Comparison of ENCODE assay signal across 11 mouse cellular contexts in the genomic region with DNA sequence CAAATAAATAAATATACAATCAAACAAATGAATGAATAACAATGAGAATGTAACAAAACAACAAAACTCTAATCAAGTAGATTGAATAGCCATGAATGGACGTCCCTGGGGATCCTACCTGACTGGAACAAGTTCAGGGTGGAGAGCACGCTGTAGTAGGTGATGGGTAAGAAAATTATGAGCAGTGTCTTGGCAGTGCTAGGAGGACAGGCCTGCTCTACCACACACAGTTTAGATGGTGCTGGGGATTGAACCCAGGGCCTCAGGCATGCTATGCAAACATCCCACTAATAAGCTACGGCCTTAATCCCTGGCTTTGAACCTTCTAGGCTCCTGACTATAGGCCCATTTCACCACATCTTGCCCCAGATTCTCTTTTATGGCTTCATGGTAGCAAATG. TPM values are rescaled to one million over a fixed set of nuclear protein-coding genes. Genes with fewer than 3 reads are reported as not detected.
A peak's percentile ranks its signal among the peaks of the same experiment; 100 is the strongest.
DNase-seq lines count a peak whose midpoint lies in the region; ATAC-seq and TF ChIP-seq lines count a peak whose summit lies in the region.
"Had no signal": no experiment of that assay in that cellular context is flagged by ENCODE, and none has a peak within 500 bp of the region (broad histone marks: within the 10 kb centered on the region; RNA-seq: fewer than 3 reads in every experiment).

No protein-coding gene starts in this region.

- dilution Hi-C loops in CH12.LX (cut with MboI; ENCODE audit: extremely low pct_ligation_motif_present, extremely low pct_unique_long_range_greater_than_20kb, low sequenced_read_pairs): no loop called here

- peak overlapping the region; percentile 86 for H3K4me2 ChIP-seq in CH12.LX (ENCODE audit: insufficient read depth, low read depth, poor library complexity, severe bottlenecking)
- H3K4me2 ChIP-seq in hindbrain, embryonic 14.5 days (replicated peaks): peak overlapping the region; percentile 89

- H3K9me3 ChIP-seq in heart, embryonic 10.5 days: no peaks in the 10 kb centered on the region
- no peaks in the 10 kb centered on the region for H3K9me3 ChIP-seq in CH12.LX (replicated peaks; ENCODE audit: low read length)
- H3K9me3 ChIP-seq in hindbrain, embryonic 14.5 days (ENCODE audit: control insufficient read depth, low read length): no peaks in the 10 kb centered on the region

- no peaks in the 10 kb centered on the region for H3K27me3 ChIP-seq in heart, embryonic 10.5 days (ENCODE audit: insufficient read depth, poor library complexity, severe bottlenecking)
- H3K27me3 ChIP-seq in CH12.LX (replicated peaks): no peaks in the 10 kb centered on the region
- no peaks in the 10 kb centered on the region for H3K27me3 ChIP-seq in hindbrain, embryonic 14.5 days (ENCODE audit: control insufficient read depth, insufficient read depth, low read length)

- no peak for TF ChIP-seq EP300 in CH12.LX (IDR thresholded peaks at IDR 0.05; ENCODE audit: low read length)

- H3K27ac ChIP-seq in heart, embryonic 10.5 days: no peak overlapping the region
- H3K27ac ChIP-seq in CH12.LX (ENCODE audit: insufficient read depth, low read depth): no peak overlapping the region
- H3K27ac ChIP-seq in hindbrain, embryonic 14.5 days: no peak overlapping the region
- no peak overlapping the region for H3K27ac ChIP-seq in macrophage

- in situ Hi-C loops in CH12.LX (cut with MboI; ENCODE audit: low pct_ligation_motif_present, low pct_unique_long_range_greater_than_20kb, low sequenced_read_pairs): loop anchor here (5.0 kb wide), 1 partner anchor 35 kb away; a partner anchor contains a TSS

- ATAC-seq in hindbrain, embryonic 14.5 days (ENCODE audit: low FRiP score): no peak
- no peak for ATAC-seq in cerebellum, adult (ENCODE audit: insufficient number of reproducible peaks, low FRiP score, low TSS enrichment)

- intact Hi-C loops in heart, postnatal 36 days (cut with DNase I): no loop called here
- intact Hi-C loops in gastrocnemius, postnatal 14 days (cut with DNase I; ENCODE audit: low total_unique reads): no loop called here

- no peak for DNase-seq in heart, embryonic 10.5 days (ENCODE audit: low spot score)
- DNase-seq in heart, postnatal 36 days: no peak
- no peak for DNase-seq in CH12.LX (ENCODE audit: extremely low read depth)
- DNase-seq in hindbrain, embryonic 14.5 days (ENCODE audit: low spot score): no peak
- no peak for DNase-seq in thymus, adult 18-20 months
- no peak for DNase-seq in gastrocnemius, postnatal 14 days
- DNase-seq: adrenal gland, adult 2 months; lung, adult 18-20 months had no signal

- H3K36me3 ChIP-seq in heart, embryonic 10.5 days: peaks cover 62% of the 10 kb centered on the region
- H3K36me3 ChIP-seq in CH12.LX (replicated peaks in 1 of 2; ENCODE audit: control insufficient read depth in 1 of 2, insufficient read depth in 1 of 2, low read length in 1 of 2) (peaks cover 55 to 72% of the 10 kb centered on the region in 2 experiments), macrophage (ENCODE audit: inconsistent target) (peaks cover 36% of the 10 kb centered on the region)
- peaks cover 69% of the 10 kb centered on the region for H3K36me3 ChIP-seq in hindbrain, embryonic 14.5 days (replicated peaks; ENCODE audit: control insufficient read depth, insufficient read depth)

- TF ChIP-seq POLR2A in CH12.LX (IDR thresholded peaks at IDR 0.05; ENCODE audit: low read depth, low read length): no peak

- peak overlapping the region; percentile 88 for H3K9ac ChIP-seq in CH12.LX (ENCODE audit: insufficient read depth, low read depth)
- H3K9ac ChIP-seq in hindbrain, embryonic 14.5 days: no peak overlapping the region

- 97% methylated on average over 3 of the region's 3 CpGs for WGBS in heart, embryonic 10.5 days
- WGBS in hindbrain, embryonic 14.5 days: 92% methylated on average over 3 of the region's 3 CpGs
- 97% methylated on average over 3 of the region's 3 CpGs for WGBS in macrophage (ENCODE audit: missing documents)

- peaks cover 20% of the 10 kb centered on the region for H3K4me1 ChIP-seq in heart, embryonic 10.5 days
- H3K4me1 ChIP-seq in CH12.LX (ENCODE audit: control insufficient read depth in 1 of 2, insufficient read depth in 2 of 2): peaks cover 3 to 40% of the 10 kb centered on the region in 2 experiments
- H3K4me1 ChIP-seq in hindbrain, embryonic 14.5 days (replicated peaks; ENCODE audit: control insufficient read depth, insufficient read depth, low read length): peaks cover 17% of the 10 kb centered on the region

- H3K79me2 ChIP-seq in CH12.LX (replicated peaks; ENCODE audit: control insufficient read depth, extremely low read depth, insufficient read depth, poor library complexity, severe bottlenecking) (peaks cover 15% of the 10 kb centered on the region), macrophage (ENCODE audit: inconsistent target) (peaks cover 45% of the 10 kb centered on the region)

- H3K4me3 ChIP-seq in heart, embryonic 10.5 days: peak overlapping the region; percentile 78; the same call in 1 of the 2 replicates
- H3K4me3 ChIP-seq in CH12.LX (replicated peaks in 1 of 3; ENCODE audit: low read depth in 2 of 3, low read length in 2 of 3, poor library complexity in 1 of 3) (peak overlapping the region in 1 of 3 experiments; percentile 12), macrophage (ENCODE audit: inconsistent target) (peak overlapping the region; percentile 86; the same call in 1 of the 2 replicates)
- no peak overlapping the region for H3K4me3 ChIP-seq in hindbrain, embryonic 14.5 days (replicated peaks; ENCODE audit: low read length)

- TF ChIP-seq RAD21 in CH12.LX (IDR thresholded peaks at IDR 0.05; ENCODE audit: low read depth, low read length): no peak

- TF ChIP-seq CTCF in CH12.LX (conservative IDR thresholded peaks at IDR 0.05 in 1 of 2, IDR thresholded peaks at IDR 0.05 in 1 of 2; ENCODE audit: low read depth in 2 of 2, low read length in 2 of 2): no peak

RNA-seq across cellular contexts. Expression of a gene that starts 1.4 kb away (rescaled TPM):
- polyA plus RNA-seq in heart, embryonic 10.5 days (2016; fragmentation: Nextera tagmentation; extraction: Ambion mirVana): 30.1 and 30.2 TPM in 2 replicates
- 10 to 100 TPM; 55.0 to 55.8 TPM for total RNA-seq in heart, postnatal 36 days (2021)
- total RNA-seq in CH12.LX (2012; rRNA removed) (14.1 and 14.4 TPM in 2 replicates), CH12.LX (2014; rRNA removed) (4.5 and 5.7 TPM in 2 replicates)
- polyA plus RNA-seq in CH12.LX (2012; ENCODE audit: insufficient read length, low read depth) (38.8 and 44.8 TPM in 2 replicates), macrophage (2018) (21.9 to 33.1 TPM (median 32.9 TPM) in 3 replicates)
- polyA plus RNA-seq in hindbrain, embryonic 14.5 days (2014; fragmentation: Nextera tagmentation; extraction: Ambion mirVana): 41.9 and 43.5 TPM in 2 replicates
- total RNA-seq in macrophage (2018; cell fraction: chromatin; rRNA removed): 100 to 1,000 TPM in 1 of 26 experiments, 10 to 100 TPM in 25; 24.7 to 122 (median 61.4) TPM
- total RNA-seq in macrophage (2018; cell fraction: cytosol; rRNA removed): 10 to 100 TPM; 20.2 to 48.3 (median 37.1) TPM
- 10 to 100 TPM; 25.6 to 91.8 (median 48.4) TPM for total RNA-seq in macrophage (2018; cell fraction: nucleus; rRNA removed)
- 10 to 100 TPM; 31.4 to 31.8 TPM for total RNA-seq in gastrocnemius, postnatal 14 days (2021)

RNA-seq across cellular contexts. Expression of a gene that starts 30.7 kb away (rescaled TPM):
- 4.1 and 4.8 TPM in 2 replicates for polyA plus RNA-seq in heart, embryonic 10.5 days (2016; fragmentation: Nextera tagmentation; extraction: Ambion mirVana)
- 10 to 100 TPM; 23.8 to 27.0 TPM for total RNA-seq in heart, postnatal 36 days (2021)
- total RNA-seq in CH12.LX (2012; rRNA removed): 25.9 and 28.8 TPM in 2 replicates
- total RNA-seq in CH12.LX (2014; rRNA removed): 8.7 and 9.2 TPM in 2 replicates
- polyA plus RNA-seq in CH12.LX (2012; ENCODE audit: insufficient read length, low read depth): 104 and 109 TPM in 2 replicates
- polyA plus RNA-seq in hindbrain, embryonic 14.5 days (2014; fragmentation: Nextera tagmentation; extraction: Ambion mirVana): 0.82 and 1.1 TPM in 2 replicates
- 100 to 1,000 TPM; 119 to 524 (median 241) TPM for total RNA-seq in macrophage (2018; cell fraction: chromatin; rRNA removed)
- total RNA-seq in macrophage (2018; cell fraction: cytosol; rRNA removed): 100 to 1,000 TPM; 316 to 653 (median 465) TPM
- total RNA-seq in macrophage (2018; cell fraction: nucleus; rRNA removed): 100 to 1,000 TPM; 187 to 584 (median 334) TPM
- polyA plus RNA-seq in macrophage (2018): 329 to 471 TPM (median 343 TPM) in 3 replicates
- 10 to 100 TPM; 13.8 to 14.4 TPM for total RNA-seq in gastrocnemius, postnatal 14 days (2021)

RNA-seq across cellular contexts. Expression of a gene that starts 36.9 kb away (rescaled TPM):
- 34.2 and 35.8 TPM in 2 replicates for polyA plus RNA-seq in heart, embryonic 10.5 days (2016; fragmentation: Nextera tagmentation; extraction: Ambion mirVana)
- 10 to 100 TPM; 10.2 to 10.8 TPM for total RNA-seq in heart, postnatal 36 days (2021)
- 13.1 and 15.8 TPM in 2 replicates for total RNA-seq in CH12.LX (2012; rRNA removed)
- 9.3 and 10.0 TPM in 2 replicates for total RNA-seq in CH12.LX (2014; rRNA removed)
- polyA plus RNA-seq in CH12.LX (2012; ENCODE audit: insufficient read length, low read depth): 21.2 and 23.8 TPM in 2 replicates
- 41.8 and 42.7 TPM in 2 replicates for polyA plus RNA-seq in hindbrain, embryonic 14.5 days (2014; fragmentation: Nextera tagmentation; extraction: Ambion mirVana)
- total RNA-seq in macrophage (2018; cell fraction: chromatin; rRNA removed): 10 to 100 TPM in 19 of 26 experiments, 1 to 10 TPM in 7; 5.0 to 21.3 (median 11.6) TPM
- total RNA-seq in macrophage (2018; cell fraction: cytosol; rRNA removed): 10 to 100 TPM in 25 of 26 experiments, 1 to 10 TPM in 1; 9.7 to 17.8 (median 14.2) TPM
- total RNA-seq in macrophage (2018; cell fraction: nucleus; rRNA removed): 10 to 100 TPM in 15 of 26 experiments, 1 to 10 TPM in 11; 4.5 to 20.0 (median 11.0) TPM
- 6.8 to 17.7 TPM (median 9.7 TPM) in 3 replicates for polyA plus RNA-seq in macrophage (2018)
- 10 to 100 TPM in 1 of 2 experiments, 1 to 10 TPM in 1; 9.7 to 11.3 TPM for total RNA-seq in gastrocnemius, postnatal 14 days (2021)

RNA-seq across cellular contexts. Expression of a gene that starts 37.1 kb away (rescaled TPM):
- polyA plus RNA-seq in heart, embryonic 10.5 days (2016; fragmentation: Nextera tagmentation; extraction: Ambion mirVana): 45.3 and 54.6 TPM in 2 replicates
- total RNA-seq in heart, postnatal 36 days (2021): 10 to 100 TPM; 78.4 to 82.7 TPM
- total RNA-seq in CH12.LX (2012; rRNA removed) (67.6 and 72.2 TPM in 2 replicates), CH12.LX (2014; rRNA removed) (44.7 and 52.6 TPM in 2 replicates)
- polyA plus RNA-seq in CH12.LX (2012; ENCODE audit: insufficient read length, low read depth) (155 and 188 TPM in 2 replicates), macrophage (2018) (94.5 to 149 TPM (median 100 TPM) in 3 replicates)
- 54.7 and 55.2 TPM in 2 replicates for polyA plus RNA-seq in hindbrain, embryonic 14.5 days (2014; fragmentation: Nextera tagmentation; extraction: Ambion mirVana)
- total RNA-seq in macrophage (2018; cell fraction: chromatin; rRNA removed): 100 to 1,000 TPM in 21 of 26 experiments, 10 to 100 TPM in 5; 69.6 to 173 (median 119) TPM
- 100 to 1,000 TPM; 100 to 165 (median 125) TPM for total RNA-seq in macrophage (2018; cell fraction: cytosol; rRNA removed)
- total RNA-seq in macrophage (2018; cell fraction: nucleus; rRNA removed): 100 to 1,000 TPM in 16 of 26 experiments, 10 to 100 TPM in 10; 80.4 to 149 (median 106) TPM
- 10 to 100 TPM; 67.9 to 69.5 TPM for total RNA-seq in gastrocnemius, postnatal 14 days (2021)

RNA-seq across cellular contexts. Expression of a gene that starts 42.5 kb away (rescaled TPM):
- 1.1 and 1.9 TPM in 2 replicates for polyA plus RNA-seq in heart, embryonic 10.5 days (2016; fragmentation: Nextera tagmentation; extraction: Ambion mirVana)
- not detected for total RNA-seq in heart, postnatal 36 days (2021)
- total RNA-seq in CH12.LX (2012; rRNA removed) (0.17 and 0.55 TPM in 2 replicates), CH12.LX (2014; rRNA removed) (not detected in 2 replicates)
- polyA plus RNA-seq in CH12.LX (2012; ENCODE audit: insufficient read length, low read depth) (1.3 and 1.9 TPM in 2 replicates), macrophage (2018) (0.25 to 0.59 TPM (median 0.32 TPM) in 3 replicates)
- polyA plus RNA-seq in hindbrain, embryonic 14.5 days (2014; fragmentation: Nextera tagmentation; extraction: Ambion mirVana): 54.1 and 64.8 TPM in 2 replicates
- 1 to 10 TPM in 21 of 26 experiments, under 1 TPM in 3, not detected in 2; 0.51 to 5.9 (median 2.9) TPM for total RNA-seq in macrophage (2018; cell fraction: chromatin; rRNA removed)
- total RNA-seq in macrophage (2018; cell fraction: cytosol; rRNA removed): 1 to 10 TPM in 10 of 26 experiments, under 1 TPM in 14, not detected in 2; 0.19 to 2.0 (median 0.92) TPM
- 1 to 10 TPM in 18 of 26 experiments, under 1 TPM in 6, not detected in 2; 0.56 to 3.5 (median 1.9) TPM for total RNA-seq in macrophage (2018; cell fraction: nucleus; rRNA removed)
- total RNA-seq in gastrocnemius, postnatal 14 days (2021): under 1 TPM in 1 of 2 experiments, not detected in 1; 0.35 TPM
- total RNA-seq: hematopoietic stem cell, adult 5-6 weeks had no signal

Comparison
In these comparisons a context has a peak if more than half of its experiments do, and no peak if none do; other contexts are left out.
1. RNA of a gene that starts 30.7 kb away (polyA plus RNA-seq): 329 to 471 TPM in macrophage and 104 to 109 TPM in CH12.LX; 4.1 to 4.8 TPM in heart, embryonic 10.5 days and 0.82 to 1.1 TPM in hindbrain, embryonic 14.5 days; every median in the first group is over 10 times any median in the second.